Mouse (Mus musculus): Measurements from ENCODE around the gene Gria4. TPM values are rescaled to one million over a fixed set of nuclear protein-coding genes. Genes with fewer than 3 reads are reported as not detected.

Gene Gria4
- polyA plus RNA-seq, 1 experiment from 2014 or later: 0.12 TPM

DNA sequence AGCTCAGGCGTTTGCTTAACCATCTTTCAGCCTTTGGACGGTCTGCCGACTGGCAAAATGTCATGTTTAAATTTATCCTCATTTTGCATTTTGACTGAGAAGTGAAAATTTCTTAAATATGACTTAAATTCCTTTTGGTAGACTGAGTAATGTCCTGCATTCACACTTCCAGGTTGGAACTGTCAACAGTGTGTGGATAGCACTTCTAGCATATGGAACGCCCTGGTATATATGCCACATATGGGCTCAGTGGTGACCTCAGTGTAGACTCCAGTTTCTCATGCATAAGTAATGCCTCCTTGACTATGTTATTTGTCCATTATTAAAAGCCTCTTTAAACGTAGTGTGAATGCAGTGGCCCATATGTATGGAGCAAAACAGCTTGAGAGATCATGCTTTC, 222.4 kb downstream of the Gria4 start:
- 60% methylated on average over 5 of the region's 5 CpGs for WGBS (ENCODE audit: insufficient replicate concordance)
- no peaks in the 10 kb centered on the region for H3K9me3 ChIP-seq (replicated peaks)

DNA sequence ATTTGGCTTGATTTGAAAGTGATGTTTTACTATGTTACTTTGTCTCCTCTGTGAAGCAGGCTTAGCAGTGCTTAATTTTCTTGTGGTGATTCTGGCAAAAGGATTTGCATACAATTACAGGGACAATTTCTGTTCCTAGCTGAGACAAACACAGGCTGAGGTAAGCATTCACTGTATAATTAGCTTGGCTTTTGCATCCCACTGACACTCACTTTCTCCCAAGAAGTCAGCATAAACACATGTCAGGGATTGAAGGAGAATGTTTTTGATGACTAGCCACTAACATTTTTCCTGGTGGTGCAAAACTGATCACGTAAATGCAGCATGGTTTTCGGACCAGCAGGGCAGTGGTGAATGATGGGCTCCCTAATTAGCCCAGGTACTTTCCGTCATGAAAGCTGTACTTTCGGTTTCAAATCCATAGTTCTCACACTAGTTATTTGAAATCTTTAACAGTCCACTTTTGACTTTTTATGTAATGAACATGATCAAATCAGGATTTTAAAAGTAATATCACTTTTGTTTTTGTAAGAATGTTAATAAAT, 240.5 kb downstream of the Gria4 start:
- 60% methylated on average over 4 of the region's 4 CpGs for WGBS (ENCODE audit: insufficient replicate concordance)

More for the DNA sequence above, 222.4 kb downstream of the Gria4 start:
- no peaks in the 10 kb centered on the region for H3K36me3 ChIP-seq (replicated peaks)
- ATAC-seq (ENCODE audit: insufficient read depth): no peak
- no peaks in the 10 kb centered on the region for H3K27me3 ChIP-seq
- no peak overlapping the region for H3K4me2 ChIP-seq
- no peak overlapping the region for H3K4me3 ChIP-seq (replicated peaks)
- no peaks in the 10 kb centered on the region for H3K4me1 ChIP-seq (replicated peaks)
- H3K27ac ChIP-seq (replicated peaks): no peak overlapping the region
- H3K9ac ChIP-seq: no peak overlapping the region

DNA sequence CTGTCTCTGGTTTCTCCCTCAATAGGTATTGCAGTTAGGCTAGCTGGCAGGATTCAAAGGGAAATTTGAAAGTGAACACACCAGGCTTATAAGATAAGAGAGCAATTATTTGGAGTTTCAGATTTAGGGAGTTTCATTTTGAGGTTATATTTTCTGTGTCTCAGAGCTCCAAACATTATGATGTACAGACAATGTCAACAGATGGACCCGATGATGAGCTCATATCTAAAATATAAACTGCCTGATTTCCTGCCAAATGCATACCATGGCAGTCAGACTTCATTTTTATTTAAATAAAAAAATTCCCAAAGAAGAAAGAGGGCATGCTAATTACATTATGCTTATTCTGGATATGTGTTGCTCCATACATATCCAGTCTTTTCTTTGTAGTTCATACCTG, 256.8 kb downstream of the Gria4 start:
- 54% methylated on average over 1 of the region's 1 CpGs for WGBS (ENCODE audit: insufficient replicate concordance)
- Histone ChIP-seq H3K36me3 (replicated peaks) (no peaks in the 10 kb centered on the region), H3K4me2 (no peak overlapping the region), H3K9ac (no peak overlapping the region), H3K27me3 (no peaks in the 10 kb centered on the region), H3K27ac (replicated peaks) (no peak overlapping the region), H3K9me3 (replicated peaks) (no peaks in the 10 kb centered on the region), H3K4me3 (replicated peaks) (no peak overlapping the region), H3K4me1 (replicated peaks) (no peaks in the 10 kb centered on the region)
- ATAC-seq (ENCODE audit: insufficient read depth): no peak

More for the DNA sequence above, 240.5 kb downstream of the Gria4 start:
- no peak overlapping the region for H3K4me3 ChIP-seq (replicated peaks)
- H3K9ac ChIP-seq: no peak overlapping the region
- H3K4me1 ChIP-seq (replicated peaks): no peaks in the 10 kb centered on the region
- no peak overlapping the region for H3K4me2 ChIP-seq
- no peak overlapping the region for H3K27ac ChIP-seq (replicated peaks)
- no peaks in the 10 kb centered on the region for H3K36me3 ChIP-seq (replicated peaks)
- no peaks in the 10 kb centered on the region for H3K9me3 ChIP-seq (replicated peaks)
- H3K27me3 ChIP-seq: no peaks in the 10 kb centered on the region
- no peak for ATAC-seq (ENCODE audit: insufficient read depth)

DNA sequence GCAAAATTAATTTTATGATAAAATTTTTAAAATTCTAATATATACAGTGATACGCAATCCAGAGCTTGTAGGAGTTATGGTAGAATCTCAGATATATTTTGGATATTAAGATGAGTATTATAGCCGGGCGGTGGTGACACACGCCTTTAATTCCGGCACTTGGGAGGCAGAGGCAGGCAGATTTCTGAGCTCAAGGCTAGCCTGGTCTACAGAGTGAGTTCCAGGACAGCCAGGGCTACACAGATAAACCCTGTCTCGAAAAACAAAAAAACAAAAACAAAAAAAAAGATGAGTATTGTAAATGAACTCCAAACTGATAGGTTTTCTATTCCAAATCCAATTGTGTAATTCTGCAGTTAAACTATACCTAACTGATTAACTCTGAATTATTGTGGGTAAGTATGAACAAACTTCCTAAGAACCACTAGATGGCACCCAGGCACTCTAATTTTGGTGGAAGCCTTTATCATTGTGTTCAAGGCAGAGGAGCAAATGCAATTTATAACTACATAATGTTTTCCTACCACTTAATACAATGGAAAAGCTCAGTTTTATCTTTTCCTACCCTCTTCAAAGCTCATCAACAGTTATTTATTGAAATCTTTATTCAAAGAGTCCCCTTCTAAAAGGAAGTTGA, 259.4 kb downstream of the Gria4 start:
- no peaks in the 10 kb centered on the region for H3K36me3 ChIP-seq (replicated peaks)
- H3K4me3 ChIP-seq (replicated peaks): no peak overlapping the region
- H3K4me1 ChIP-seq (replicated peaks): no peaks in the 10 kb centered on the region
- WGBS (ENCODE audit: insufficient replicate concordance): 66% methylated on average over 6 of the region's 6 CpGs
- no peak for ATAC-seq (ENCODE audit: insufficient read depth)
- no peaks in the 10 kb centered on the region for H3K27me3 ChIP-seq
- H3K4me2 ChIP-seq: no peak overlapping the region
- H3K9ac ChIP-seq: no peak overlapping the region
- no peak overlapping the region for H3K27ac ChIP-seq (replicated peaks)
- no peaks in the 10 kb centered on the region for H3K9me3 ChIP-seq (replicated peaks)

DNA sequence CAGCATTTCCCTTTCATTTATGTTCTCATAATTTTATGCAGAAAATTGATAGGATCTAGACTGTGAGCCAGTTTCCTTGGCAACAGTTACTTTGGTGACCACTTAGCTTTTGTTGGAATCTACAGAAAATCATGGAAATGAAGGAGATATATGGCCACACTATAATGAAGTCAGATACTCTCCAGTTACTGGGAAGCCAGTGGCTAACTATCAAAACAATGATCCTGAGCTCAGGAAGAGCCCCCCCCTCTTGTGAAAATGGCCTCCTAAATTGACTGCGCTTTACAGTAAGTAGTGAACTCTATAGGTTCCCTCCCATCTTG, 281.5 kb downstream of the Gria4 start:
- no peaks in the 10 kb centered on the region for H3K4me1 ChIP-seq (replicated peaks)
- ATAC-seq (ENCODE audit: insufficient read depth): no peak
- WGBS (ENCODE audit: insufficient replicate concordance): 76% methylated on average over 1 of the region's 1 CpGs
- no peaks in the 10 kb centered on the region for H3K9me3 ChIP-seq (replicated peaks)
- no peaks in the 10 kb centered on the region for H3K27me3 ChIP-seq
- H3K4me3 ChIP-seq (replicated peaks): no peak overlapping the region
- H3K4me2 ChIP-seq: no peak overlapping the region
- no peaks in the 10 kb centered on the region for H3K36me3 ChIP-seq (replicated peaks)
- H3K9ac ChIP-seq: no peak overlapping the region
- H3K27ac ChIP-seq (replicated peaks): no peak overlapping the region

DNA sequence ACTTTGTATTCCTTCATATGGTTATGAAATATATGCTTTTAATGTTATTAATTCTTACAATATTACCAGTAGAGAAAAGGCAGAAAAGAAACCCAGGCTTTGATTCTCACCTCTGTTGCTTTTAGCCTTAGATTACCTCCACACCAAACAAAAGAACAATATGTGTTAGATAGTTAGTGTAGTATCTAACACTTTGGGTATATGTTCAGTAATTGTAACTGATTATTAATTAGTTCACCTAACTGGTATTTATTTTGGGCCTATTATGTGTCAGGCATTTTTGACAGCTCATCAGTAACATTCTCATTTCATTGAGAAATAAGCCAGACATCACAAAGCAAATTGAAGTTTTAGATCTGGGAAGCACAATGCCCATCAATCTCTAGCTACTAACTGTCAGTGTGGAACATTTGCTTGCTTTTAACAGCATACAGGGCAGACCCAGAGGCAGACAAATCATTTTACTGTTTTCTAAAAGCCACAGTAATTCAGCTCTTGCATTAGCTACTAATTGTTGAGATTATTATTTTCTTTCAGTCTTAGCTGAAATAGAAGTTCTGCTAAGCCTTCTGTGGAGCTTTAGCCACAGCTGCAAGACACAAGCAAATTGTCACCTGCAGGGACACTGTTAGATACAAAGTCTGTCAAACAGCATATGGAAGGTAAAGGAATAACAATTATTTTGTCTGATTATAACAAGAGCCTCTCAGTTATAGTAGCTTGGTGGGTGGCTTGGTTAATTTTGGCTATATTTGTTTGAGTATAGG, 282.1 kb downstream of the Gria4 start:
- Histone ChIP-seq H3K9me3 (replicated peaks) (no peaks in the 10 kb centered on the region), H3K4me2 (no peak overlapping the region), H3K27me3 (no peaks in the 10 kb centered on the region), H3K4me3 (replicated peaks) (no peak overlapping the region), H3K4me1 (replicated peaks) (no peaks in the 10 kb centered on the region), H3K36me3 (replicated peaks) (no peaks in the 10 kb centered on the region), H3K9ac (no peak overlapping the region), H3K27ac (replicated peaks) (no peak overlapping the region)
- ATAC-seq (ENCODE audit: insufficient read depth): no peak

DNA sequence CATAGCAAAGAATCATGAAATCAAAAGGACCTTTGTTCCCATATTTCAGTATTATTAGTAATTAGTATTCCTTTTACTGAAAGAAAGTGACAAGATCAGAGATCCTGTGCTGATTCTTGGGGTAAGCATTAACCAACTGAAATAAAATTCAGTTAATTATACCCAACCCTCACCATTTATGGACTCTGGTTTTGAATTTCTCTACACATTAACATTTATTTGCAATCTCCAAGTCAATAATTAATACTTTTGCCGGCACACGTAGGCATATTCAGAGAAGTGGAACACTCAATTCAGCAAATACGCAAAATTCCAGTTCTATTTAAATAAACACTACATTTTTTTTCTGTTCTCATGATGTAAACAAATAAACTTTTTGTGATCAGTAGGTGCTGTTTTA, 289.9 kb downstream of the Gria4 start:
- Histone ChIP-seq H3K36me3 (replicated peaks) (no peaks in the 10 kb centered on the region), H3K4me2 (no peak overlapping the region)

DNA sequence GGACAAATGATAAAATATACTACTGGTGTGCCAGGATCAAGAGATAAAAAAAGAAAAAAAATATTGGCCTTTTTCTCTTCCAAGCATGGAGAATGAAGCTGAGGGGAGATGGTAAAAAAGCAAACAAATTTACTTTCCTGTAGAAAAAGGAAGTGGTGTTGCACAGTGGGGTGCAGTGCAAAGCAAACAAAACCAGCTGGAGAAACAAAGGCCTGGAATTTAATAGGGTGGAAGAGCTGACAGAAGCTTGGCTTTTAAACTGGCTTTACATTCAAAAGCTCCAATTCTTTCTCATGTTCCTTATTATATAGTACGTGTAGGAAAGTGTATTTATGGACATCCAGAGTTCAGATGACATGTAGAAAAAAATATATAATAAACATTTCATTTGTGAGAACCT, 290.9 kb downstream of the Gria4 start:
- Histone ChIP-seq H3K36me3 (replicated peaks) (no peaks in the 10 kb centered on the region), H3K4me3 (replicated peaks) (no peak overlapping the region), H3K27ac (replicated peaks) (no peak overlapping the region), H3K27me3 (no peaks in the 10 kb centered on the region), H3K4me1 (replicated peaks) (no peaks in the 10 kb centered on the region), H3K9ac (no peak overlapping the region), H3K9me3 (replicated peaks) (no peaks in the 10 kb centered on the region), H3K4me2 (no peak overlapping the region)
- no peak for ATAC-seq (ENCODE audit: insufficient read depth)
- WGBS (ENCODE audit: insufficient replicate concordance): 20% methylated on average over 1 of the region's 1 CpGs

More for the DNA sequence above, 289.9 kb downstream of the Gria4 start:
- ATAC-seq (ENCODE audit: insufficient read depth): no peak
- Histone ChIP-seq H3K9me3 (replicated peaks) (no peaks in the 10 kb centered on the region), H3K4me1 (replicated peaks) (no peaks in the 10 kb centered on the region), H3K27ac (replicated peaks) (no peak overlapping the region), H3K27me3 (no peaks in the 10 kb centered on the region), H3K9ac (no peak overlapping the region), H3K4me3 (replicated peaks) (no peak overlapping the region)
- WGBS (ENCODE audit: insufficient replicate concordance): 68% methylated on average over 3 of the region's 3 CpGs

DNA sequence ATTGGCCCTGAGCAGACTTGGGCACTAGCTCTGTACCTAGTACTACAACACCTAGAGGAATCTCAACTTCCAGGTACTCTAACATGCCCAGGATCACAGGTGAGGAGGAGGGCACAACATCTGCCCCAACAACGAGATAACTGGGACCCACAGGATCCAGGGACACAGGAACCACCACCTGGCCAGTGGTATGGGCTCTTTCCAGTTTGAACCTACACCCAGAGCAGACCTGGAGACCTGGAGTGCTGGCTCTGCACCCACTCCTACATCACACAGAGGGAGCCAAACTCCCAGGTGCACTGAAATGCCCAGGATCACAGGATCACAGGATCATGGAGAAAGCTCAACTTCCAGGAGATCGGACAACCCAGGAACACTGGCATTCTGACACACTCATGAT, 309.6 kb downstream of the Gria4 start:
- Histone ChIP-seq H3K27me3 (no peaks in the 10 kb centered on the region), H3K9me3 (replicated peaks) (no peaks in the 10 kb centered on the region), H3K9ac (no peak overlapping the region), H3K36me3 (replicated peaks) (no peaks in the 10 kb centered on the region), H3K4me2 (no peak overlapping the region), H3K4me3 (replicated peaks) (no peak overlapping the region), H3K27ac (replicated peaks) (no peak overlapping the region), H3K4me1 (replicated peaks) (no peaks in the 10 kb centered on the region)
- WGBS (ENCODE audit: insufficient replicate concordance): 60% methylated on average over 2 of the region's 2 CpGs
- no peak for ATAC-seq (ENCODE audit: insufficient read depth)

DNA sequence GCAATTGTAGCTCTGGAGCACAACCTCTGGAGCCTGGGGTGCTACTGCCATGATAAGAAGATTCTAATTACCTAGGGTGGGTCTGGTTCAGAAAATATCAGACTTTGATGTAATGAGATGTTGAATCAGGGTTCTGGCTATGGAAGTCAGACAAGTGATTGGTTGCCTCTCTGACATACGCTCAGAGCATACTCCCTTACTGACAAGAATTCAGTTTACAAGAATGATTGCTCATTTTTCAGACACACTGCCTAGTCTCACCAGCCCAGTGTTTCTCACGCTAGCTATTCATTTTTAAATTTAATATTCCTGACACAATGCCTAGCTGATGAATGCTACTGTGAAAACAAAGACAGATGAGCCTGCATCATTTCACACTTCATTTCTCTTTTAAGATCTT, 311.5 kb downstream of the Gria4 start:
- Histone ChIP-seq H3K27ac (replicated peaks) (no peak overlapping the region), H3K9me3 (replicated peaks) (no peaks in the 10 kb centered on the region), H3K4me3 (replicated peaks) (no peak overlapping the region), H3K36me3 (replicated peaks) (no peaks in the 10 kb centered on the region), H3K27me3 (no peaks in the 10 kb centered on the region), H3K9ac (no peak overlapping the region), H3K4me2 (no peak overlapping the region), H3K4me1 (replicated peaks) (no peaks in the 10 kb centered on the region)
- no peak for ATAC-seq (ENCODE audit: insufficient read depth)
- 64% methylated on average over 2 of the region's 2 CpGs for WGBS (ENCODE audit: insufficient replicate concordance)

DNA sequence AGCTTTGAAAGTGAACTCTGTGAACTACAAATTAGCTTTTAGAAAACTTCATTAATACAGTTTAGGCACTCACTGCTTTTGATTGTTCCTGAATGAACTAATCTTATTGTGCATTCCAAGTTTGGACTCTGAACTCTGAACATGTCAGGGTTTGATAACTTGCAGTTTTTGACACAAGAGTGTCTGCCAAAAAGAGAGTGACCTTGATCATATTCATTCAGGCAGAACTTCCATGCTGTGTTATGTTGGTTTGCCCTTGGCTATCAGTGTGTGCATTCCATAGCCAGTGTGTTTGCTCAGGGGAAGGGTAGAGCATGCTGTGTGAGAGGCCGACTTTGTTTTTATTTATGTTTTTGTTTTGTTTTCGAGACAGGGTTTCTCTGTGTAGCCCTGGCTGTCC, 325.2 kb downstream of the Gria4 start:
- no peak for ATAC-seq (ENCODE audit: insufficient read depth)
- Histone ChIP-seq H3K4me3 (replicated peaks) (no peak overlapping the region), H3K27ac (replicated peaks) (no peak overlapping the region), H3K27me3 (no peaks in the 10 kb centered on the region), H3K9ac (no peak overlapping the region), H3K4me1 (replicated peaks) (no peaks in the 10 kb centered on the region), H3K36me3 (replicated peaks) (no peaks in the 10 kb centered on the region), H3K4me2 (no peak overlapping the region), H3K9me3 (replicated peaks) (no peaks in the 10 kb centered on the region)
- WGBS (ENCODE audit: insufficient replicate concordance): 34% methylated on average over 2 of the region's 2 CpGs

Measured in liver, embryonic 15.5 days (tissue).